Mouse (Mus musculus) adrenal gland, postnatal 4 days (tissue): ENCODE data around the gene Dlg1. TPM values are rescaled to one million over a fixed set of nuclear protein-coding genes. Genes with fewer than 3 reads are reported as not detected.

ENCODE experiments used
- DNase-seq, 2 experiments: peaks; one replicate each; pipeline ENCODE4 v3.0.0; 2021 to 2022; ENCODE audit warnings: low spot score in 2 of 2, mixed read lengths in 2 of 2
- total RNA-seq, 2 experiments: library from RNA; stranded (reverse); gene quantifications; 2 replicates each; pipeline ENCODE4 v1.2.3; 2021

Gene Dlg1
- total RNA-seq, 2 experiments from 2014 or later: 65.4 to 78.0 TPM

- no peak for DNase-seq
Observed at GRCm38 (mm10) chr16:31903239-31903638, 240.0 kb downstream of the Dlg1 start.

DNA sequence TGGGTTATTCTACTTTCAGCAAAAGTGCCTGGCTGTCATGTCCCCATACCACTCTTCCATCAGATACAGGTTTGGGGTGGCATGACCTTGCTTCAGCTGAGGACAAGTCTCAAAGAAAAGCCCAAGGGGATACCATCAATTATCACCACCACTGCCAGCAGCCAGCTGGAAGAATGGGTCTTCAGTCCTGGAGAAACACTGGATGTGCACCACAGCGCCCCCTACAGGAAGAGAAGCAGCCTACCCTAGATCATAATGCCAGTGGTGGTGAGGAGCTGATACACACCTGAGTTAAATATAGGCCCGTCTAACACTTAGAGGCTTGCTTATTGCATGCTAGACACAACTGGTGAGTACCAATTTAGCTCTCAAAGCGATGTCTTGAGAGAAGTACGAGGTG, 242.1 kb downstream of the Dlg1 start:
- no peak for DNase-seq

GRCm38 (mm10) chr16:31905891-31906825, 242.9 kb downstream of the Dlg1 start:
- DNase-seq: no peak

- no peak for DNase-seq
Observed at GRCm38 (mm10) chr16:31906896-31907295, 243.7 kb downstream of the Dlg1 start.

GRCm38 (mm10) chr16:31908959-31909358, 245.7 kb downstream of the Dlg1 start:
- no peak for DNase-seq

DNA sequence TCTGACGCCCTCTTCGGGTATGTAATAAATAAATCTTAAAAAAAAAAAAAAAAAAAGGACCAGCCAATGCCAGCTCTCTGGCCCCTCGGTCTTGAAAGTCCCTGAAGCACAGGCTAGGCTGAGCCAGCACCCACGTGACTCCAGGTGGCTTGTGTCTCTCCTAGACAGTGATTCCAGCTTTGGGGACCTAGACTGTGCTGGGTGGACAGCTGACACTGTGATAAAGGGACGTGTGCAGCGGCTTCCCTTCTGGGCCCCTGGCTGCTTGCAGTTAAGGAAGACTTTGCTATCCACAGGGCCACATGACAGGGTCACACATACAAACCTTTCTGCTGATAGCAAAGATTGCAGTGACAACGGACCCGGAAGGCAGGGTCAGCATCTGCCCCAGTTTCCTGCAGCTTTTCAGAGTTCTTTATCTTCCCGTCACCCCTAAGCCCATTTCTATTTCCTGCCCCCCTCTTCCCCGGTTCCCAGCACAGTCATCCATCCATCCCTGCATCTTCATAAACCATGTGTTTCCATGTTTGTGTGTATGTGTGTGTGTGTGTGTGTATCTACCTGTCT, 247.1 kb downstream of the Dlg1 start:
- no peak for DNase-seq

GRCm38 (mm10) chr16:31917776-31918175, 254.5 kb downstream of the Dlg1 start:
- DNase-seq: no peak

DNA sequence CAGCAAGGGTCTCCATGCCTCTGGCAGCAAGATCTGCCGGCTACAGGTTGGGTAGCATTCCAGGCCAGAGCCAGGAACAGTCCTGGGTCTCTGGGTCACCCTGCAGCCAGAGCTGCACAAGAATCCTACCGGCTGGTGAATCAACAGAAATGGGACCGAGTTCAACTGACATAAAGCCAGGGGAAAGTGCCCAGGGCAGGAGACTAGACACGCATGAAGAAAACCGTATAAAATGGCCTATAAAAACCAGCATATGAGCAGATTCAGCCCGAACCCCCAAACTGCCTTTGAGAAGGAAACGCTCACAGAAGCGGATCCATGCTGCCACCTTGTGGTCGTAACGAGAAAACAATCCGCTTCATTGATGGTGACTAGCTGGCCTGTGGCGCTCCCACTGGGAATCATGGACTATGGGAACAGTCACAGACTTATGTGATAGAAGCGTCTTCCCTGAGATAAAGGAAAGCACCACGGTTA, 255.0 kb downstream of the Dlg1 start:
- peak; percentile 32 to 37 for DNase-seq

DNA sequence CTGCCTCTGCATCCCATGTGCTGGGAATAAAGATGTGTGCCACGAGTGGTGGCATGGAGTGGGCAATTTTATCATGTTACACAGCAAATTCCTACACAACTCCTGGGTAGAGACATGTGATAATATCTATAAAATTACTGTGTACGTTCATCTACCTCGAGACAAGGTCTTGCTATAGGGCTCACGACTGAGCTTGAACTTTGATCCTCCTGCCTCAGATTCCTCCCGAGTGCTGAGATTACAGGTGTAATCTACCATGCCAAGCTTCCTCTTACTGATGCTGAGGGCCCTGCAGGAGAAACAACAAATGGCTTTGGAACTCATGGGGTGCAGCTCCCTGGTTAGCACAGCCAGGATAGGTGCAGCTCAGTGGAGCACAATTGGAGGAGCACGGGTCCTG, 261.1 kb downstream of the Dlg1 start:
- DNase-seq: no peak

Other genes with a start within 250 kb of the Dlg1 start
- gene Bdh1, start 241.2 kb upstream of the Dlg1 start, total RNA-seq: 10 to 100 TPM; 11.1 to 63.3 TPM
- gene Meltf, start 215.4 kb downstream of the Dlg1 start, total RNA-seq: under 1 TPM in 1 of 2 experiments, not detected in 1; 0.17 TPM